Mouse (Mus musculus): ENCODE measurements around the gene Gm15294.

GRCm38 (mm10) chrX:141874024-141874423, 1.0 kb downstream of the Gm15294 start:
- TF ChIP-seq CTCF (IDR thresholded peaks at IDR 0.05; ENCODE audit: borderline replicate concordance, insufficient read depth, low read depth, low read length) (no peak), POLR2A (IDR thresholded peaks at IDR 0.05; ENCODE audit: borderline replicate concordance, insufficient read depth, low read length) (no peak)
